Mouse (Mus musculus) midbrain, embryonic 14.5 days (tissue): ENCODE data around the gene Alpk3. TPM values are rescaled to one million over a fixed set of nuclear protein-coding genes. Genes with fewer than 3 reads are reported as not detected.

Source experiments
- ATAC-seq: fragments of 200-750 bp; cut with Nextera tagmentation; 2 replicates; pipeline ENCODE4 v1.8.0; 2017; ENCODE audit warnings: moderate number of reproducible peaks, moderate library complexity; ENCODE audit not compliant: low FRiP score, low TSS enrichment
- DNase-seq: peaks from one replicate; pipeline ENCODE4 v3.0.0-alpha.2; 2015
- H3K27ac ChIP-seq: fragments of 300-500 bp; sonication (generic); replicated peaks from 2 replicates; pipeline ENCODE4 v1.5.1; 2014; ENCODE audit warnings: mild to moderate bottlenecking, low read depth, low read length, moderate library complexity
- H3K27me3 ChIP-seq: fragments of 300-500 bp; sonication (generic); 2 replicates; pipeline ENCODE4 v1.6.1; 2014; ENCODE audit warnings: low read length, control low read depth, mixed read lengths; ENCODE audit not compliant: control insufficient read depth, insufficient read depth
- H3K36me3 ChIP-seq: fragments of 300-500 bp; sonication (generic); 2 replicates; pipeline ENCODE4 v1.6.1; 2014; ENCODE audit warnings: low read length, control low read depth; ENCODE audit not compliant: control insufficient read depth, insufficient read depth
- H3K4me1 ChIP-seq: fragments of 300-500 bp; sonication (generic); 2 replicates; pipeline ENCODE4 v1.6.1; 2014; ENCODE audit warnings: mild to moderate bottlenecking, antibody characterized with exemption, low read length, control low read depth; ENCODE audit not compliant: control insufficient read depth, insufficient read depth
- H3K4me2 ChIP-seq: fragments of 300-500 bp; sonication (generic); 2 replicates; pipeline ENCODE4 v1.6.1; 2014; ENCODE audit warnings: mild to moderate bottlenecking, low read length, moderate library complexity
- H3K4me3 ChIP-seq: fragments of 300-500 bp; sonication (generic); replicated peaks from 2 replicates; pipeline ENCODE4 v1.5.1; 2014; ENCODE audit warnings: low read depth, low read length
- H3K9ac ChIP-seq: fragments of 300-500 bp; sonication (generic); replicated peaks from 2 replicates; pipeline ENCODE4 v1.6.1; 2014; ENCODE audit warnings: mild to moderate bottlenecking, low read length, moderate library complexity
- H3K9me3 ChIP-seq: fragments of 300-500 bp; sonication (generic); 2 replicates; pipeline ENCODE4 v1.6.1; 2016; ENCODE audit warnings: low read length, control low read depth, mixed read lengths; ENCODE audit not compliant: control insufficient read depth
- WGBS: fragments of 180-500 bp; shearing (Covaris S2); extraction: QIAGEN DNeasy Blood & Tissue Kit; methylation state at CpG from one replicate; pipeline ENCODE4 v1.1.7; 2014; 5-methylcytosine and 5-hydroxymethylcytosine counted together
- polyA plus RNA-seq: library from polyadenylated mRNA; unstranded; fragments of >200 nt; fragmentation: Nextera tagmentation; extraction: Ambion mirVana; gene quantifications from 2 replicates; pipeline ENCODE4 v1.2.1, GENCODE M21; 2014

The Alpk3 gene
- polyA plus RNA-seq, 1 experiment from 2014 or later: 0.12 TPM

DNA sequence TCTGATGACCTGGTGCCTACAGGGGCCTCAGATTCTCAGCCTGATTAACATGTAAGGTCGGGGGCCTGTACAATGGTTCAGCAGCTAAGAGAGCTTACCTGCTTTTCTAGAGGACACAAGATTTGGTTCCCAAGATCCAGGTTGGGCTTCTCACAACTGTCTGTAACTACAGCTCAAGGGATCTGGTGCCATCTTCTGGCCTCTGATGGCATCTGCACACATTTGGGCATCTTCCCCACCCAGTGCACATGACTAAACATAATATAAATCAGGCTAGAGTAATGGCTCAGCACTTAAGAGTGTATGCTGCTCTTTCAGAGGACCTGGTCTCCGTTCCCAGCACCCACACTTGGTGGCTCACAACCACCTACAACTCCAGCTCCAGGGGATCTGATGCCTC, 3.5 kb downstream of the Alpk3 start:
- DNase-seq (no peak), ATAC-seq (no peak)
- no peak overlapping the region for H3K27ac ChIP-seq
- H3K9ac ChIP-seq: no peak overlapping the region
- no peaks in the 10 kb centered on the region for H3K4me1 ChIP-seq
- no peaks in the 10 kb centered on the region for H3K36me3 ChIP-seq
- H3K4me3 ChIP-seq: no peak overlapping the region
- H3K9me3 ChIP-seq: no peaks in the 10 kb centered on the region
- no peak overlapping the region for H3K4me2 ChIP-seq
- 83% methylated on average over 2 of the region's 2 CpGs for WGBS
- no peaks in the 10 kb centered on the region for H3K27me3 ChIP-seq

GRCm38 (mm10) chr7:81061936-81062335, 4.5 kb downstream of the Alpk3 start:
- no peaks in the 10 kb centered on the region for H3K4me1 ChIP-seq
- H3K27me3 ChIP-seq: no peaks in the 10 kb centered on the region
- no peak for ATAC-seq
- H3K9ac ChIP-seq: no peak overlapping the region
- WGBS: 89% methylated on average over 11 of the region's 11 CpGs
- H3K9me3 ChIP-seq: no peaks in the 10 kb centered on the region
- no peak overlapping the region for H3K4me2 ChIP-seq
- no peak for DNase-seq
- no peak overlapping the region for H3K27ac ChIP-seq
- H3K36me3 ChIP-seq: no peaks in the 10 kb centered on the region
- no peak overlapping the region for H3K4me3 ChIP-seq

GRCm38 (mm10) chr7:81063332-81063731, 5.9 kb downstream of the Alpk3 start:
- Histone ChIP-seq H3K4me2 (no peak overlapping the region), H3K27me3 (no peaks in the 10 kb centered on the region), H3K36me3 (no peaks in the 10 kb centered on the region), H3K4me1 (no peaks in the 10 kb centered on the region), H3K9ac (no peak overlapping the region), H3K9me3 (no peaks in the 10 kb centered on the region), H3K4me3 (no peak overlapping the region), H3K27ac (no peak overlapping the region)
- DNase-seq (no peak), ATAC-seq (no peak)
- WGBS: 65% methylated on average over 9 of the region's 9 CpGs

- WGBS: 57% methylated on average over 6 of the region's 6 CpGs
- Histone ChIP-seq H3K4me3 (no peak overlapping the region), H3K4me2 (no peak overlapping the region), H3K9me3 (no peaks in the 10 kb centered on the region), H3K4me1 (no peaks in the 10 kb centered on the region), H3K9ac (no peak overlapping the region), H3K36me3 (no peaks in the 10 kb centered on the region), H3K27me3 (no peaks in the 10 kb centered on the region), H3K27ac (no peak overlapping the region)
- ATAC-seq (no peak), DNase-seq (no peak)
These were observed 9.3 kb downstream of the Alpk3 start for GRCm38 (mm10) chr7:81066714-81067113.

GRCm38 (mm10) chr7:81072463-81072862, 15.1 kb downstream of the Alpk3 start:
- no peaks in the 10 kb centered on the region for H3K4me1 ChIP-seq
- H3K36me3 ChIP-seq: no peaks in the 10 kb centered on the region
- ATAC-seq (no peak), DNase-seq (no peak)
- no peaks in the 10 kb centered on the region for H3K27me3 ChIP-seq
- H3K9ac ChIP-seq: no peak overlapping the region
- H3K9me3 ChIP-seq: no peaks in the 10 kb centered on the region
- no peak overlapping the region for H3K4me3 ChIP-seq
- WGBS: 59% methylated on average over 5 of the region's 5 CpGs
- H3K27ac ChIP-seq: no peak overlapping the region
- H3K4me2 ChIP-seq: no peak overlapping the region

GRCm38 (mm10) chr7:81073273-81073672, 15.9 kb downstream of the Alpk3 start:
- ATAC-seq (no peak), DNase-seq (no peak)
- H3K9me3 ChIP-seq: no peaks in the 10 kb centered on the region
- WGBS: 87% methylated on average over 5 of the region's 5 CpGs
- H3K4me2 ChIP-seq: no peak overlapping the region
- H3K36me3 ChIP-seq: no peaks in the 10 kb centered on the region
- H3K9ac ChIP-seq: no peak overlapping the region
- H3K27ac ChIP-seq: no peak overlapping the region
- H3K4me1 ChIP-seq: no peaks in the 10 kb centered on the region
- no peak overlapping the region for H3K4me3 ChIP-seq
- H3K27me3 ChIP-seq: no peaks in the 10 kb centered on the region

DNA sequence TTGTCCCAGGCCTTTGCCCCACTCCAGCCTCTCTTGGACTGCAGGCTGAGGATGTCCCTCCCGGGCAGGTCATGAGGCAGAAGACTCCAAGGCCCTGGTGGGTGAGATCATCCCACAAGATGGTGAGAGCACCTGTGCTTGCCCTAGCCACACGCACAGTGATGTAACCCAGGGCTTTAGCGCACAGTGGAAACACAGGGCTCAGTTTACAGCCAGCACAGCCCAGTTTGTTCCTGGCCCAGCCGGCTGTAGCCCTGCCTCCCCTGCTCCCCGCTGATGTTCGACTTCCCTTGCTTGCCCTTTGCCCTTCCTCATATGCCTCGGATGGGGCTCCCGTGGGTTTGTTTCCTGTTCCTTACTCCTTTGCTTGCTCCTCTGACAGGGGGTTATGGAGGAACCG, 17.1 kb downstream of the Alpk3 start:
- DNase-seq (no peak), ATAC-seq (no peak)
- Histone ChIP-seq H3K4me3 (no peak overlapping the region), H3K27ac (no peak overlapping the region), H3K27me3 (no peaks in the 10 kb centered on the region), H3K36me3 (no peaks in the 10 kb centered on the region), H3K9ac (no peak overlapping the region), H3K9me3 (no peaks in the 10 kb centered on the region), H3K4me2 (no peak overlapping the region), H3K4me1 (no peaks in the 10 kb centered on the region)
- WGBS: 74% methylated on average over 9 of the region's 9 CpGs

DNA sequence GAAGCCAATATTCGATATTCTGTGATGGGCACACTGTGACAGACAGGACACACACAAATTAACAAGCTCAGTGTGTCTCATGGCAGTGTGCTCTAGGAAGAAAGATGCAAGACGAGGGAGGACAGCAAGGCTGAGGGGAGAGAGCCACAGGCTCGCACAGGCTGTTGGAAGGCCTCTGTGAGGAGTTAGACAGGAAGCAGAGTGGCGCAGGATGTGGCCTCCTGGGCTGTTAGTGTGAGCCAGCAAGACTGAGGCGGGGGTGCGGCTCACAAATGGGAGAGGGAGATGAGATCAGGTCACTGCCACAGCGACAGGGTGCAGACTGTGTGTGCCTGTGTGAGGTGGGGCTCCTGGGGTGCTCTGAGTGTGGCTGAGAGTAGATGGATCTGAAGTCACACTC, 17.9 kb downstream of the Alpk3 start:
- no peak overlapping the region for H3K27ac ChIP-seq
- DNase-seq: no peak
- H3K36me3 ChIP-seq: no peaks in the 10 kb centered on the region
- H3K27me3 ChIP-seq: no peaks in the 10 kb centered on the region
- no peaks in the 10 kb centered on the region for H3K9me3 ChIP-seq
- no peak overlapping the region for H3K4me2 ChIP-seq
- no peak for ATAC-seq
- WGBS: 73% methylated on average over 7 of the region's 7 CpGs
- no peak overlapping the region for H3K4me3 ChIP-seq
- H3K4me1 ChIP-seq: no peaks in the 10 kb centered on the region
- H3K9ac ChIP-seq: no peak overlapping the region

GRCm38 (mm10) chr7:81075732-81076131, 18.3 kb downstream of the Alpk3 start:
- ATAC-seq (no peak), DNase-seq (no peak)
- Histone ChIP-seq H3K4me3 (no peak overlapping the region), H3K36me3 (no peaks in the 10 kb centered on the region), H3K4me2 (no peak overlapping the region), H3K27me3 (no peaks in the 10 kb centered on the region), H3K9ac (no peak overlapping the region), H3K4me1 (no peaks in the 10 kb centered on the region), H3K27ac (no peak overlapping the region), H3K9me3 (no peaks in the 10 kb centered on the region)
- 90% methylated on average over 5 of the region's 5 CpGs for WGBS
